Mouse (Mus musculus) MEL (cell line): ENCODE measurements around the gene Clec1b. TPM values are rescaled to one million over a fixed set of nuclear protein-coding genes. Genes with fewer than 3 reads are reported as not detected.

Experiments
- DNase-seq: peaks from one replicate; pipeline ENCODE4 v3.0.0; 2011; ENCODE audit warnings: low read depth, low spot score
- H3K27ac ChIP-seq: 2 replicates; pipeline ENCODE4 v1.5.1; 2012; ENCODE audit warnings: low read depth, mild to moderate bottlenecking, control low read depth, low read length, moderate library complexity; ENCODE audit not compliant: control insufficient read depth
- H3K27me3 ChIP-seq, 2 experiments: fragments of 150-350 bp in 1 of 2; sonication (generic) in 1 of 2; 2 replicates each; pipeline ENCODE4 v1.6.1; 2012; ENCODE audit warnings: low read length in 2 of 2, mild to moderate bottlenecking in 2 of 2, improper control_type of control experiment in 1 of 2, moderate library complexity in 1 of 2; ENCODE audit not compliant: insufficient read depth in 2 of 2, control insufficient read depth in 1 of 2
- H3K36me3 ChIP-seq, 2 experiments: 2 replicates each; pipeline ENCODE4 v1.6.1; 2012 to 2014; ENCODE audit warnings: low read length in 2 of 2, improper control_type of control experiment in 1 of 2, inconsistent platforms in 1 of 2, mild to moderate bottlenecking in 1 of 2; ENCODE audit not compliant: insufficient read depth in 2 of 2, control insufficient read depth in 1 of 2
- H3K4me1 ChIP-seq, 2 experiments: fragments of 150-350 bp in 1 of 2; sonication (generic) in 1 of 2; 2 replicates each; pipeline ENCODE4 v1.6.1; 2012; ENCODE audit warnings: low read length in 2 of 2, improper control_type of control experiment in 1 of 2, mild to moderate bottlenecking in 1 of 2; ENCODE audit not compliant: insufficient read depth in 2 of 2, control insufficient read depth in 1 of 2
- H3K4me3 ChIP-seq, 2 experiments: fragments of 150-350 bp in 1 of 2; sonication (generic) in 1 of 2; 2 replicates each; pipeline ENCODE4 v1.5.1; 2012; ENCODE audit warnings: low read depth in 2 of 2, low read length in 2 of 2, mild to moderate bottlenecking in 2 of 2, moderate library complexity in 2 of 2, control low read depth in 1 of 2, improper control_type of control experiment in 1 of 2; ENCODE audit not compliant: control insufficient read depth in 1 of 2, insufficient read depth in 1 of 2
- H3K79me2 ChIP-seq: 2 replicates; pipeline ENCODE4 v1.6.1; 2012; ENCODE audit warnings: mild to moderate bottlenecking, low read length, moderate library complexity; ENCODE audit not compliant: control insufficient read depth, poor library complexity, insufficient read depth
- H3K9ac ChIP-seq: 2 replicates; pipeline ENCODE4 v1.6.1; 2012; ENCODE audit warnings: low read depth, mild to moderate bottlenecking, control low read depth, low read length, moderate library complexity; ENCODE audit not compliant: control insufficient read depth, poor library complexity, severe bottlenecking
- H3K9me3 ChIP-seq: fragments of 150-350 bp; sonication (generic); replicated peaks from 2 replicates; pipeline ENCODE4 v1.6.1; 2012; ENCODE audit warnings: mild to moderate bottlenecking, low read length, improper control_type of control experiment, moderate library complexity; ENCODE audit not compliant: insufficient read depth
- BHLHE40 ChIP-seq: IDR thresholded peaks from 2 replicates; pipeline ENCODE4 v1.6.1; 2012; ENCODE audit warnings: low read depth, mild to moderate bottlenecking, inconsistent platforms, low read length, improper control_type of control experiment, borderline replicate concordance
- E2F4 ChIP-seq: IDR thresholded peaks from 2 replicates; pipeline ENCODE4 v1.6.1; 2011; ENCODE audit warnings: low read depth, low read length, improper control_type of control experiment, borderline replicate concordance
- EP300 ChIP-seq, 2 experiments: IDR thresholded peaks; 2 replicates each; pipeline ENCODE4 v1.6.1; 2011; ENCODE audit warnings: improper control_type of control experiment in 2 of 2, low read length in 2 of 2, low read depth in 1 of 2, mild to moderate bottlenecking in 1 of 2
- ETS1 ChIP-seq: IDR thresholded peaks from 2 replicates; pipeline ENCODE4 v1.6.1; 2012; ENCODE audit warnings: low read depth, mild to moderate bottlenecking, inconsistent platforms, low read length, improper control_type of control experiment, moderate library complexity
- GABPA ChIP-seq: IDR thresholded peaks from 2 replicates; pipeline ENCODE4 v1.6.1; 2012; ENCODE audit warnings: low read depth, mild to moderate bottlenecking, inconsistent platforms, low read length, improper control_type of control experiment, moderate library complexity
- HCFC1 ChIP-seq: IDR thresholded peaks from 2 replicates; pipeline ENCODE4 v1.6.1; 2012; ENCODE audit warnings: low read depth, mild to moderate bottlenecking, inconsistent platforms, low read length, improper control_type of control experiment, moderate library complexity
- JUND ChIP-seq: IDR thresholded peaks from 2 replicates; pipeline ENCODE4 v1.6.1; 2011; ENCODE audit warnings: low read depth, mild to moderate bottlenecking, improper control_type of control experiment, low read length
- KAT2A ChIP-seq: conservative IDR thresholded peaks from 2 replicates; pipeline ENCODE4 v1.6.1; 2012; ENCODE audit warnings: low read depth, low read length, improper control_type of control experiment, inconsistent platforms
- MXI1 ChIP-seq: IDR thresholded peaks from 2 replicates; pipeline ENCODE4 v1.6.1; 2011; ENCODE audit warnings: mild to moderate bottlenecking, low read depth, low read length, improper control_type of control experiment
- NELFE ChIP-seq: IDR thresholded peaks from 2 replicates; pipeline ENCODE4 v1.6.1; 2011; ENCODE audit warnings: low read depth, low read length, improper control_type of control experiment
- NRF1 ChIP-seq: IDR thresholded peaks from 2 replicates; pipeline ENCODE4 v1.6.1; 2014; ENCODE audit warnings: low read depth, mild to moderate bottlenecking, inconsistent platforms, low read length, improper control_type of control experiment, moderate library complexity; ENCODE audit not compliant: poor library complexity, insufficient read depth, severe bottlenecking
- POLR2AphosphoS2 ChIP-seq: IDR thresholded peaks from 2 replicates; pipeline ENCODE4 v1.6.1; 2011; ENCODE audit warnings: low read length, improper control_type of control experiment
- RAD21 ChIP-seq: IDR thresholded peaks from 2 replicates; pipeline ENCODE4 v1.6.1; 2011; ENCODE audit warnings: mild to moderate bottlenecking, low read depth, low read length, improper control_type of control experiment
- RCOR1 ChIP-seq: IDR thresholded peaks from 2 replicates; pipeline ENCODE4 v1.6.1; 2012; ENCODE audit warnings: low read depth, mild to moderate bottlenecking, inconsistent platforms, low read length, improper control_type of control experiment
- SMC3 ChIP-seq: IDR thresholded peaks from 2 replicates; pipeline ENCODE4 v1.6.1; 2011; ENCODE audit warnings: low read depth, low read length, improper control_type of control experiment
- TBP ChIP-seq: IDR thresholded peaks from 2 replicates; pipeline ENCODE4 v1.8.0; 2011; ENCODE audit warnings: low read depth, low read length, improper control_type of control experiment
- USF1 ChIP-seq: IDR thresholded peaks from 2 replicates; pipeline ENCODE4 v1.6.1; 2014; ENCODE audit warnings: low read depth, mild to moderate bottlenecking, inconsistent platforms, low read length, improper control_type of control experiment, moderate library complexity
- ZKSCAN1 ChIP-seq: IDR thresholded peaks from 2 replicates; pipeline ENCODE4 v1.6.1; 2012; ENCODE audit warnings: low read depth, mild to moderate bottlenecking, inconsistent platforms, low read length, improper control_type of control experiment, moderate library complexity
- ZNF384 ChIP-seq: IDR thresholded peaks from 2 replicates; pipeline ENCODE4 v1.6.1; 2012; ENCODE audit warnings: low read depth, mild to moderate bottlenecking, inconsistent platforms, low read length, improper control_type of control experiment
- polyA plus RNA-seq, 2 experiments: library from polyadenylated mRNA; stranded (reverse) in 1 of 2; unstranded in 1 of 2; fragments of >175 nt in 1 of 2; fragments of >200 nt in 1 of 2; gene quantifications; 2 replicates each; pipeline versions ENCODE4 v1.2.1 to v1.2.4; 2012; ENCODE audit warnings: low replicate concordance in 2 of 2, low read depth in 1 of 2; ENCODE audit not compliant: insufficient read length in 2 of 2, insufficient read depth in 1 of 2, missing spikeins in 1 of 2
- total RNA-seq: library from RNA; depleted of rRNA; stranded (reverse); fragments of 300-350 nt; gene quantifications from 2 replicates; pipeline ENCODE4 v1.2.3, GENCODE M21; 2012

Gene Clec1b
- total and polyA plus RNA-seq, 3 experiments = not detected

DNA sequence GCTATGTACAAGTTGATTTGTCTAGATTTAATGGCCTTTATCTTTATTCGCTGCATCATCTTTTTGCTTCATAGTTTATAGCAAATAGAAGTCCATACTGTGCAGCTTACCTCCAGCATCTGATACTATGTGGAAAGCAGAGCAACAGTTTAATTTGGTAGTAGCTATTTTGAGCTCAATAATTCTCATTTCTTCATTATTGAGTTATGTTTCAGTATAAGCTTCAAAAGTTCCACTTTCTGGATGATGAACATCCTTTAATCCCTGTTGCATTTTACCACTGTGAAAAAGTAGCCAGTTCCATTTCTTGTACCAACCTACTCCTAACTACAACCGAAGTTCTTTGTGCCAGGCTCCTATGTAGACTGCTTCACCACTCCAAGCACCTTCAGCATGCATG is 11.5 kb downstream of the Clec1b start, which contains the start of gene Clec9a:
Gene Clec9a (plus strand): TSS at position 301 of the 400 bp plus-strand sequence.
- no peak within 1 kb of the TSS for H3K27ac ChIP-seq
- TF ChIP-seq KAT2A = no peak
- no peak for TF ChIP-seq USF1
- no peak for TF ChIP-seq RCOR1
- TF ChIP-seq TBP = no peak
- TF ChIP-seq E2F4 = no peak
- no peak for TF ChIP-seq EP300 (IDR thresholded peaks at IDR 0.05; ENCODE audit: low read depth in 1 of 2, low read length in 2 of 2)
- no peak for TF ChIP-seq JUND
- no peak for TF ChIP-seq ZKSCAN1
- TF ChIP-seq GABPA = no peak
- TF ChIP-seq BHLHE40 = no peak
- TF ChIP-seq SMC3 = no peak
- no peak for TF ChIP-seq MXI1
- no peak for TF ChIP-seq NELFE
- TF ChIP-seq NRF1 = no peak
- no peak for TF ChIP-seq RAD21
- TF ChIP-seq, all 39 proteins: peak for 0
- no peaks in the 10 kb centered on the region for H3K4me1 ChIP-seq
- no peak for DNase-seq
- peaks cover 0 to 2% of the 10 kb centered on the region in 2 experiments; a peak in 2 of 4 replicates for H3K36me3 ChIP-seq
- H3K4me3 ChIP-seq = no peak within 1 kb of the TSS
- no peaks in the 10 kb centered on the region; a peak in 2 of 4 replicates for H3K27me3 ChIP-seq
- no peaks in the 10 kb centered on the region for H3K9me3 ChIP-seq
- H3K79me2 ChIP-seq = no peaks in the 10 kb centered on the region
- H3K9ac ChIP-seq = no peak within 1 kb of the TSS

DNA sequence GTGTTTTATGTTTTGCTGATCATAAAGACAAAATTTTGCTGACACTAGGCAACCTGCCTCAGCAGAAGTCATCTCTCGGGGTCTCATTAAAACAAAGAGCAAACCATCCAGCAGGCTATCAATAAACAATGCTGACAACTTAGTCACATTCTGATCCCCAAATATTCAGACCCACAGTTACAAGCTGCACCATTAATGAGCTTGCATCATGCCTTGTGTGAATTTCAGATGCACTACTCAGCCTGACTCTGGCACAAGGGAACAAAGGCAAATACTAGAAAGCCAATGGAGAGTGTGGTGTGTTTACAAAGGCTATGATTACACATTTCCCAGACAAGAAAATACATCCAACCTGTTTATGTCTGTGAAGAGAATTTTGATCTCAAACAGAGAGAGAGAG is 17.1 kb downstream of the Clec1b start:
- Histone ChIP-seq H3K4me3 (no peak overlapping the region), H3K79me2 (no peaks in the 10 kb centered on the region), H3K9me3 (no peaks in the 10 kb centered on the region), H3K36me3 (no peaks in the 10 kb centered on the region), H3K27ac (no peak overlapping the region), H3K9ac (no peak overlapping the region), H3K27me3 (peaks cover 4 to 7% of the 10 kb centered on the region in 2 experiments; a peak in 3 of 4 replicates)
- TF ChIP-seq TBP (no peak), GABPA (no peak), ETS1 (no peak), HCFC1 (no peak), ZNF384 (no peak), POLR2AphosphoS2 (no peak)
- TF ChIP-seq, all 39 proteins: peak for 0
- no peak for DNase-seq
- no peaks in the 10 kb centered on the region for H3K4me1 ChIP-seq
